Mouse (Mus musculus) gastrocnemius, postnatal 14 days (tissue): ENCODE results near the gene Galk2. TPM values are rescaled to one million over a fixed set of nuclear protein-coding genes. Genes with fewer than 3 reads are reported as not detected.

Experiments used
- total RNA-seq, 2 experiments: library from RNA; stranded (reverse); gene quantifications; 2 replicates each; pipeline ENCODE4 v1.2.3; 2021

The Galk2 gene
- total RNA-seq, 2 experiments from 2014 or later, result 8.1 to 8.6 TPM

Other genes starting within 250 kb of the Galk2 start
- 1 to 10 TPM; 1.1 to 1.2 TPM for gene Cep152, start 234.0 kb upstream of the Galk2 start, total RNA-seq
- gene Eid1, start 186.0 kb upstream of the Galk2 start, total RNA-seq, result 10 to 100 TPM; 44.0 to 51.5 TPM
- 1 to 10 TPM; 1.5 to 4.4 TPM for gene Shc4, start 135.0 kb upstream of the Galk2 start, total RNA-seq
- 10 to 100 TPM; 19.1 to 38.8 TPM for gene Secisbp2l, start 76.2 kb upstream of the Galk2 start, total RNA-seq
- 10 to 100 TPM; 88.8 to 94.1 TPM for gene Cops2, start within 50 bp of the Galk2 start, total RNA-seq
- gene Fgf7, start 175.5 kb downstream of the Galk2 start, total RNA-seq, result 1 to 10 TPM; 2.7 to 4.4 TPM